11 mouse cellular contexts compared by ENCODE assay signal in the genomic region with DNA sequence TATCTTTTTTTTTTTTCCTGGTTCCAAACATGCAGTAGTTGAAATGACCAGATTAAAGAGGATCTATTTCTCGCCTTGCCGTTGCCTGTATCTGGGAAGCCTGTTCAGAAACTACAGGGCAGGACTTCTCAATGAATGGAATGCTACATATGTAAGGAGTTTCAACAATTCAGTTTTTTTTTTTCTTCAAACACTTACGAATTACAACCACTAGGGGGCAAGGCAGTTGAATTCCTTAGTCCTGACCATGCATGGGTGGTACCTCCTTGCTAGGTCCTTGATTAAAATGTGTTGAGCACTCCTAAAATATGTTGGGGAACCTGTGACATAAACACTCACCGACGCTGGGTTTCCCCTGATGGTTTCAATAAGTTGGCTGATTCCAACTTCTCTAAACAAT. TPM values are rescaled to one million over a fixed set of nuclear protein-coding genes. Genes with fewer than 3 reads are reported as not detected.
A peak's percentile ranks its signal among the peaks of the same experiment; 100 is the strongest.
DNase-seq lines count a peak whose midpoint lies in the region; ATAC-seq and TF ChIP-seq lines count a peak whose summit lies in the region.
"Had no signal": no experiment of that assay in that cellular context is flagged by ENCODE, and none has a peak within 500 bp of the region (broad histone marks: within the 10 kb centered on the region; RNA-seq: fewer than 3 reads in every experiment).

No protein-coding gene starts in this region.

- in situ Hi-C loops in Patski (cut with MboI; ENCODE audit: low pct_unique_long_range_greater_than_20kb): no loop called here

- H3K9me3 ChIP-seq in lung, postnatal 0 days (ENCODE audit: low read length): no peaks in the 10 kb centered on the region
- H3K9me3 ChIP-seq: limb, embryonic 12.5 days had no signal

- ATAC-seq in lung, postnatal 0 days: peak; percentile 39
- ATAC-seq in Patski: peak; percentile 76

- H3K27ac ChIP-seq in lung, postnatal 0 days (ENCODE audit: low read length): no peak overlapping the region
- H3K27ac ChIP-seq: limb, embryonic 12.5 days had no signal

- TF ChIP-seq CTCF in lung, postnatal 0 days (IDR thresholded peaks at IDR 0.05): peak; percentile 60
- TF ChIP-seq CTCF in Patski (IDR thresholded peaks at IDR 0.05): peak; percentile 53

- DNase-seq in heart, adult 11 months: peak; percentile 35
- DNase-seq in heart, postnatal 36 days: no peak
- peak; percentile 24 for DNase-seq in lung, postnatal 0 days (ENCODE audit: low spot score)
- DNase-seq in lung, postnatal 10 days: no peak
- no peak for DNase-seq in Patski (ENCODE audit: low read depth, low spot score)
- DNase-seq in mesoderm, embryonic 11.5 days (ENCODE audit: low read depth, low spot score): peak; percentile 31
- no peak for DNase-seq in cerebellum, adult 9-11 months
- DNase-seq in retina, embryonic 14.5 days (ENCODE audit: low spot score): no peak
- DNase-seq: kidney, postnatal 25 days; midbrain, embryonic 14.5 days had no signal

- 61% methylated on average over 5 of the region's 5 CpGs for WGBS in lung, postnatal 0 days

- no peak overlapping the region for H3K9ac ChIP-seq in lung, postnatal 0 days (replicated peaks; ENCODE audit: low read depth)
- H3K9ac ChIP-seq: limb, embryonic 12.5 days had no signal

- H3K4me1 ChIP-seq in lung, postnatal 0 days (ENCODE audit: insufficient read depth, low read depth, low read length): no peaks in the 10 kb centered on the region
- H3K4me1 ChIP-seq: limb, embryonic 12.5 days had no signal

- intact Hi-C loops in heart, postnatal 36 days (cut with DNase I): loop anchor here (2.0 kb wide), 1 partner anchor 95 kb away; no protein-coding TSS in a partner anchor

- no peaks in the 10 kb centered on the region for H3K27me3 ChIP-seq in lung, postnatal 0 days (replicated peaks; ENCODE audit: insufficient read depth, low read length)
- H3K27me3 ChIP-seq in Patski: no peaks in the 10 kb centered on the region

- CTCF ChIA-PET in Patski (lab: Charles Lee): interaction anchor here (1.1 kb wide), 1 partner anchor 43 kb away, joined by 3 read pairs; no protein-coding TSS in a partner anchor

- no peak overlapping the region for H3K4me2 ChIP-seq in lung, postnatal 0 days (replicated peaks; ENCODE audit: low read depth, low read length)
- H3K4me2 ChIP-seq: limb, embryonic 12.5 days had no signal

- POLR2A ChIA-PET in Patski (lab: Charles Lee): no interaction called here

- no peaks in the 10 kb centered on the region for H3K36me3 ChIP-seq in lung, postnatal 0 days (ENCODE audit: insufficient read depth, low read length)
- H3K36me3 ChIP-seq: limb, embryonic 12.5 days had no signal

- peak; percentile 86 for TF ChIP-seq EP300 in lung, postnatal 0 days (IDR thresholded peaks at IDR 0.05)

- no peak overlapping the region for H3K4me3 ChIP-seq in lung, postnatal 0 days (ENCODE audit: low read depth, low read length)
- H3K4me3 ChIP-seq: limb, embryonic 12.5 days had no signal

RNA-seq across cellular contexts. Expression of gene Papss2, which starts 1.7 kb away (rescaled TPM):
- total RNA-seq in heart, postnatal 36 days (2021): 10 to 100 TPM; 12.9 to 15.2 TPM
- 2.9 and 3.9 TPM in 2 replicates for polyA plus RNA-seq in lung, postnatal 0 days (2015; fragmentation: Nextera tagmentation; extraction: Ambion mirVana)
- polyA plus RNA-seq in Patski (2021): 0.90 TPM

Comparison
In these comparisons a context has a peak if more than half of its experiments do, and no peak if none do; other contexts are left out.
1. DNase-seq: peak in heart, adult 11 months (single experiment), lung, postnatal 0 days (single experiment) and mesoderm, embryonic 11.5 days (single experiment); none in heart, postnatal 36 days (0 of 2), lung, postnatal 10 days (single experiment), Patski (single experiment), cerebellum, adult 9-11 months (single experiment) and retina, embryonic 14.5 days (single experiment).